ENCODE assay signal across 26 mouse cellular contexts in the genomic region with DNA sequence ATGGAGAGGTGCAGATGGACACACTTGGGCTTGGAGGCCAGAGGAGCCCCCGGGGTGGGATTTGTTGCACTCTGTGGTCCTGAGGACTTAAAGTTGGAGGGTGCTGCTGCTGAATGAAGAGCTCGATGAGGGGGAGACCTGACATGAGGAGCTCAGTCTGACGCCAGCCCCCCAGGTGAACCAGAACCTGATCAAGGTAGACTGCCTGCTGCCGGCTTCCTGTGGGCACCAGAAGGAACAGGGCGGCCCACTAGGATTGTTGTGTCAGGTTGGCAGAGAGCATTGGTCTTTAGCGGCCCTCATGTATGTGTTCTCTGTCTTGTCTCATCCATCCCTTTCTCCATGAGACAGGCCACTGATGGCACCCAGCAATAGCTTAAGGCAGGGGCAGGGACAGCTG. TPM values are rescaled to one million over a fixed set of nuclear protein-coding genes. Genes with fewer than 3 reads are reported as not detected.
"Had no signal": no experiment of that assay in that cellular context is flagged by ENCODE, and none has a peak within 500 bp of the region (broad histone marks: within the 10 kb centered on the region; RNA-seq: fewer than 3 reads in every experiment).

No protein-coding gene starts in this region.

- H3K9ac ChIP-seq: limb, embryonic 13.5 days; liver, embryonic 12.5 days; liver, embryonic 15.5 days; lung, embryonic 15.5 days; neural tube, embryonic 15.5 days had no signal

- H3K27ac ChIP-seq: kidney, postnatal 0 days; layer of hippocampus, adult 2 months; limb, embryonic 10.5 days; limb, embryonic 13.5 days; liver, embryonic 12.5 days; liver, embryonic 15.5 days; lung, embryonic 15.5 days; neural tube, embryonic 12.5 days; neural tube, embryonic 15.5 days had no signal

- H3K27me3 ChIP-seq: limb, embryonic 13.5 days; lung, embryonic 15.5 days; neural tube, embryonic 12.5 days; neural tube, embryonic 15.5 days had no signal

- H3K4me3 ChIP-seq: layer of hippocampus, adult 2 months; limb, embryonic 10.5 days; limb, embryonic 13.5 days; liver, embryonic 12.5 days; liver, embryonic 15.5 days; neural tube, embryonic 12.5 days; neural tube, embryonic 15.5 days had no signal

- H3K4me2 ChIP-seq: limb, embryonic 13.5 days; liver, embryonic 12.5 days; liver, embryonic 15.5 days had no signal

- DNase-seq: kidney, adult 18-20 months; kidney, adult 9 months; kidney, postnatal 25 days; layer of hippocampus, adult 9-11 months; liver; lung, adult 18-20 months; lung, postnatal 14 days; midbrain, embryonic 14.5 days; right cerebral cortex, adult 18-20 months; right cerebral cortex, postnatal 14 days; right cerebral cortex, postnatal 4 days had no signal

- H3K9me3 ChIP-seq: limb, embryonic 10.5 days; limb, embryonic 13.5 days; liver, embryonic 12.5 days; liver, embryonic 15.5 days; lung, embryonic 15.5 days; neural tube, embryonic 12.5 days; neural tube, embryonic 15.5 days had no signal

- ATAC-seq: intestine, embryonic 16.5 days; liver, embryonic 12.5 days had no signal

RNA-seq across cellular contexts. Expression of a gene that starts 24.0 kb away (rescaled TPM):
- total RNA-seq: megakaryocyte-erythroid progenitor cell, adult 5-6 weeks had no signal

RNA-seq across cellular contexts. Expression of a gene that starts 34.6 kb away (rescaled TPM):
- total RNA-seq: layer of hippocampus, adult 2 months; layer of hippocampus, postnatal 25 days; left cerebral cortex, adult 18-20 months; left cerebral cortex, postnatal 25 days; megakaryocyte progenitor cell, adult 5-6 weeks; megakaryocyte-erythroid progenitor cell, adult 5-6 weeks had no signal
- polyA plus RNA-seq: lung, embryonic 15.5 days; midbrain, embryonic 14.5 days; neural tube, embryonic 12.5 days had no signal
